Mouse (Mus musculus): ENCODE data around the gene Podxl2. TPM values are rescaled to one million over a fixed set of nuclear protein-coding genes. Genes with fewer than 3 reads are reported as not detected.

The Podxl2 gene
- polyA plus RNA-seq, 1 experiment from 2014 or later: 634 TPM

GRCm38 (mm10) chr6:88828206-88829009 lies 46.4 kb downstream of the Podxl2 start:
- Histone ChIP-seq H3K4me3 (ENCODE audit: low read depth, low read length) (no peak overlapping the region), H3K4me1 (ENCODE audit: control insufficient read depth, insufficient read depth, low read length) (peaks cover 8% of the 10 kb centered on the region; the same call in 1 of the 2 replicates), H3K27ac (ENCODE audit: low read depth, low read length) (no peak overlapping the region), H3K36me3 (ENCODE audit: control insufficient read depth, insufficient read depth, low read length) (no peaks in the 10 kb centered on the region), H3K4me2 (ENCODE audit: low read depth, low read length) (no peak overlapping the region), H3K27me3 (ENCODE audit: control insufficient read depth, insufficient read depth, low read length) (no peaks in the 10 kb centered on the region), H3K9me3 (ENCODE audit: control insufficient read depth, low read length) (no peaks in the 10 kb centered on the region), H3K9ac (replicated peaks; ENCODE audit: low read depth, low read length) (no peak overlapping the region)
- ATAC-seq (ENCODE audit: low read depth): no peak
- WGBS: 76% methylated on average over 15 of the region's 15 CpGs

- Histone ChIP-seq H3K4me2 (ENCODE audit: low read depth, low read length) (no peak overlapping the region), H3K36me3 (ENCODE audit: control insufficient read depth, insufficient read depth, low read length) (no peaks in the 10 kb centered on the region), H3K9me3 (ENCODE audit: control insufficient read depth, low read length) (no peaks in the 10 kb centered on the region), H3K4me1 (ENCODE audit: control insufficient read depth, insufficient read depth, low read length) (peaks cover 8% of the 10 kb centered on the region; the same call in 1 of the 2 replicates), H3K9ac (replicated peaks; ENCODE audit: low read depth, low read length) (no peak overlapping the region), H3K27ac (ENCODE audit: low read depth, low read length) (no peak overlapping the region; the same call in 1 of the 2 replicates), H3K27me3 (ENCODE audit: control insufficient read depth, insufficient read depth, low read length) (no peaks in the 10 kb centered on the region), H3K4me3 (ENCODE audit: low read depth, low read length) (no peak overlapping the region)
- WGBS: 62% methylated on average over 13 of the region's 13 CpGs
- ATAC-seq (ENCODE audit: low read depth): no peak
Observed at GRCm38 (mm10) chr6:88827395-88828205, 47.2 kb downstream of the Podxl2 start.

- Histone ChIP-seq H3K4me2 (ENCODE audit: low read depth, low read length) (no peak overlapping the region), H3K4me3 (ENCODE audit: low read depth, low read length) (no peak overlapping the region), H3K27ac (ENCODE audit: low read depth, low read length) (peak overlapping the region; percentile 12; the same call in 1 of the 2 replicates), H3K27me3 (ENCODE audit: control insufficient read depth, insufficient read depth, low read length) (no peaks in the 10 kb centered on the region), H3K4me1 (ENCODE audit: control insufficient read depth, insufficient read depth, low read length) (peaks cover 8% of the 10 kb centered on the region; the same call in 1 of the 2 replicates), H3K9ac (replicated peaks; ENCODE audit: low read depth, low read length) (no peak overlapping the region), H3K36me3 (ENCODE audit: control insufficient read depth, insufficient read depth, low read length) (no peaks in the 10 kb centered on the region), H3K9me3 (ENCODE audit: control insufficient read depth, low read length) (no peaks in the 10 kb centered on the region)
- ATAC-seq (ENCODE audit: low read depth): no peak
- WGBS: 63% methylated on average over 3 of the region's 3 CpGs
Observed at GRCm38 (mm10) chr6:88826965-88827364, 47.9 kb downstream of the Podxl2 start.

- H3K36me3 ChIP-seq (ENCODE audit: control insufficient read depth, insufficient read depth, low read length): no peaks in the 10 kb centered on the region
- H3K27ac ChIP-seq (ENCODE audit: low read depth, low read length): peak overlapping the region; percentile 12; the same call in 1 of the 2 replicates
- H3K27me3 ChIP-seq (ENCODE audit: control insufficient read depth, insufficient read depth, low read length): no peaks in the 10 kb centered on the region
- no peak overlapping the region for H3K4me3 ChIP-seq (ENCODE audit: low read depth, low read length)
- H3K9me3 ChIP-seq (ENCODE audit: control insufficient read depth, low read length): no peaks in the 10 kb centered on the region
- H3K4me2 ChIP-seq (ENCODE audit: low read depth, low read length): no peak overlapping the region
- 27% methylated on average over 6 of the region's 6 CpGs for WGBS
- peak; percentile 51; the same call in 1 of the 2 replicates for ATAC-seq (ENCODE audit: low read depth)
- H3K4me1 ChIP-seq (ENCODE audit: control insufficient read depth, insufficient read depth, low read length): peaks cover 8% of the 10 kb centered on the region; the same call in 1 of the 2 replicates
- no peak overlapping the region for H3K9ac ChIP-seq (replicated peaks; ENCODE audit: low read depth, low read length)
Observed at GRCm38 (mm10) chr6:88826545-88826944, 48.3 kb downstream of the Podxl2 start.

GRCm38 (mm10) chr6:88826088-88826487 lies 48.8 kb downstream of the Podxl2 start:
- H3K36me3 ChIP-seq (ENCODE audit: control insufficient read depth, insufficient read depth, low read length): no peaks in the 10 kb centered on the region
- no peak for ATAC-seq (ENCODE audit: low read depth)
- no peaks in the 10 kb centered on the region for H3K9me3 ChIP-seq (ENCODE audit: control insufficient read depth, low read length)
- no peak overlapping the region for H3K27ac ChIP-seq (ENCODE audit: low read depth, low read length)
- 62% methylated on average over 3 of the region's 3 CpGs for WGBS
- H3K4me3 ChIP-seq (ENCODE audit: low read depth, low read length): no peak overlapping the region
- H3K4me1 ChIP-seq (ENCODE audit: control insufficient read depth, insufficient read depth, low read length): peaks cover 6% of the 10 kb centered on the region; the same call in 1 of the 2 replicates
- H3K9ac ChIP-seq (replicated peaks; ENCODE audit: low read depth, low read length): no peak overlapping the region
- no peaks in the 10 kb centered on the region for H3K27me3 ChIP-seq (ENCODE audit: control insufficient read depth, insufficient read depth, low read length)
- no peak overlapping the region for H3K4me2 ChIP-seq (ENCODE audit: low read depth, low read length)

- 64% methylated on average over 7 of the region's 7 CpGs for WGBS
- H3K27ac ChIP-seq (ENCODE audit: low read depth, low read length): no peak overlapping the region
Observed at GRCm38 (mm10) chr6:88824183-88824582, 50.7 kb downstream of the Podxl2 start.

GRCm38 (mm10) chr6:88821901-88822300 lies 52.9 kb downstream of the Podxl2 start:
- 68% methylated on average over 11 of the region's 11 CpGs for WGBS
- Histone ChIP-seq H3K9me3 (ENCODE audit: control insufficient read depth, low read length) (no peaks in the 10 kb centered on the region), H3K4me2 (ENCODE audit: low read depth, low read length) (no peak overlapping the region), H3K36me3 (ENCODE audit: control insufficient read depth, insufficient read depth, low read length) (no peaks in the 10 kb centered on the region), H3K27me3 (ENCODE audit: control insufficient read depth, insufficient read depth, low read length) (no peaks in the 10 kb centered on the region), H3K9ac (replicated peaks; ENCODE audit: low read depth, low read length) (no peak overlapping the region), H3K4me3 (ENCODE audit: low read depth, low read length) (no peak overlapping the region), H3K4me1 (ENCODE audit: control insufficient read depth, insufficient read depth, low read length) (peaks cover 3% of the 10 kb centered on the region; the same call in 1 of the 2 replicates), H3K27ac (ENCODE audit: low read depth, low read length) (no peak overlapping the region)
- ATAC-seq (ENCODE audit: low read depth): no peak

More at GRCm38 (mm10) chr6:88824183-88824582, 50.7 kb downstream of the Podxl2 start:
- Histone ChIP-seq H3K36me3 (ENCODE audit: control insufficient read depth, insufficient read depth, low read length) (no peaks in the 10 kb centered on the region), H3K9me3 (ENCODE audit: control insufficient read depth, low read length) (no peaks in the 10 kb centered on the region), H3K4me2 (ENCODE audit: low read depth, low read length) (no peak overlapping the region), H3K27me3 (ENCODE audit: control insufficient read depth, insufficient read depth, low read length) (no peaks in the 10 kb centered on the region), H3K4me1 (ENCODE audit: control insufficient read depth, insufficient read depth, low read length) (peaks cover 6% of the 10 kb centered on the region; the same call in 1 of the 2 replicates), H3K9ac (replicated peaks; ENCODE audit: low read depth, low read length) (no peak overlapping the region), H3K4me3 (ENCODE audit: low read depth, low read length) (no peak overlapping the region)
- ATAC-seq (ENCODE audit: low read depth): no peak

GRCm38 (mm10) chr6:88821294-88821693 lies 53.5 kb downstream of the Podxl2 start:
- Histone ChIP-seq H3K36me3 (ENCODE audit: control insufficient read depth, insufficient read depth, low read length) (no peaks in the 10 kb centered on the region), H3K4me2 (ENCODE audit: low read depth, low read length) (no peak overlapping the region), H3K4me3 (ENCODE audit: low read depth, low read length) (no peak overlapping the region), H3K27ac (ENCODE audit: low read depth, low read length) (no peak overlapping the region), H3K9me3 (ENCODE audit: control insufficient read depth, low read length) (no peaks in the 10 kb centered on the region), H3K9ac (replicated peaks; ENCODE audit: low read depth, low read length) (no peak overlapping the region), H3K4me1 (ENCODE audit: control insufficient read depth, insufficient read depth, low read length) (no peaks in the 10 kb centered on the region), H3K27me3 (ENCODE audit: control insufficient read depth, insufficient read depth, low read length) (no peaks in the 10 kb centered on the region)
- WGBS: 97% methylated on average over 6 of the region's 6 CpGs
- ATAC-seq (ENCODE audit: low read depth): no peak

GRCm38 (mm10) chr6:88820853-88821252 lies 54.0 kb downstream of the Podxl2 start:
- no peak for ATAC-seq (ENCODE audit: low read depth)
- Histone ChIP-seq H3K27ac (ENCODE audit: low read depth, low read length) (no peak overlapping the region), H3K9me3 (ENCODE audit: control insufficient read depth, low read length) (no peaks in the 10 kb centered on the region), H3K36me3 (ENCODE audit: control insufficient read depth, insufficient read depth, low read length) (no peaks in the 10 kb centered on the region), H3K9ac (replicated peaks; ENCODE audit: low read depth, low read length) (no peak overlapping the region), H3K27me3 (ENCODE audit: control insufficient read depth, insufficient read depth, low read length) (no peaks in the 10 kb centered on the region), H3K4me1 (ENCODE audit: control insufficient read depth, insufficient read depth, low read length) (no peaks in the 10 kb centered on the region), H3K4me2 (ENCODE audit: low read depth, low read length) (no peak overlapping the region), H3K4me3 (ENCODE audit: low read depth, low read length) (no peak overlapping the region)
- WGBS: 65% methylated on average over 3 of the region's 3 CpGs

All from neural tube, embryonic 14.5 days (tissue).